Mouse (Mus musculus): ENCODE results near the gene Ramp3.

Gene Ramp3

DNA sequence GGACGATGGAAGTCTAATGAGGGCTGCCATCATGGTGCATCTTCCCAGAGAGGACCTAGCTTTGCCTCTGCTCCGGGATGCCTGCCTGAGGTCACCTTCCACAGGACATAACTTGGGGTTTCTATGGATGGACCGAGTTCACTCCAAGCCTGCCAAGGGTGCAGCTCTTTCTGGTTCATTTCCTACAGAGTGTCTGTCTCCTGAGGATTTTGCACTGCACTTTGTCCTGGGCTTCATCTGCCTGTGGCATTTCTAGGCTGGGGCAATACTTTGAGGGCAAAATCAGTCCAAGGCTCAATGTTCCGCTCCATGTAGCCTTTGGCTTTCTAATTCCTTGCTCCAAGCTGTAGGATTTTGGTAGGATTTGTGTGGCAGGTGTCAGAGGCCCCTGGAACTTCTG lies 12.5 kb downstream of the Ramp3 start:
- no peak for DNase-seq (ENCODE audit: low spot score)

DNA sequence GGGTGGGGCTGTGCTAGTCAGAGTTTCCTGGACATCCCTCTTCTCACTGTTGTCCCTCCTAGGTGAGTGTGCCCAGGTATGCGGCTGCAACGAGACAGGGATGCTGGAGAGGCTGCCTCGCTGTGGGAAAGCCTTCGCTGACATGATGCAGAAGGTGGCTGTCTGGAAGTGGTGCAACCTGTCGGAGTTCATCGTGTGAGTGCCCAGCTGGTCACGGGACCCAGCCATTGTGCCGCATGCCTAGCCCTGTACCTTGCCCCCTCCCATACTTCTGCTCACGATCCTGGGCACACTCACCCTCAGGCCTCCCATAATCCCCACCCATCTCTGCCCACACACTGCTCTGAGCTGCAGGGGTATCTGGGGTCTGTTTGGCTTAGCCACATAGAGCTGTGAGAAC lies 16.4 kb downstream of the Ramp3 start:
- DNase-seq (ENCODE audit: low spot score) = no peak

DNA sequence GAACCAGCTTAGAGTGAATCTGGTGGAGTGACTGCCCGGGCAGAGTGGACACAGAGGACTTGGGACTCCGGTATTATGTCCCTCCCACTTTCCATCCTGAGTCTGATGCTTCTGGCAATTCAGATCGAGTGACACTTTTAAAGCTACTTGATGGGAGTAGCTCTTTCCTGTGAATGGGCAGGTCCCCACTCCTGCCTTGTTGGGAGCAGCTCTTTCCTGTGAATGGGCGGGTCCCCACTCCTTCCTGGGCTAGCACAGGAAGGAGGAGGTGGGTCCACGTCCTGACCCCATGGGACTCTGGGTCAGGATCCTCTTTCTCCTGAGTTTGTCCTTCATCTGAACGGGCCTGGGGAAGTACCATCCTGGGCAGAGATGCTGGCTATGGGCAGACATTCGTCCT lies 17.1 kb downstream of the Ramp3 start:
- no peak for DNase-seq (ENCODE audit: low spot score)

DNA sequence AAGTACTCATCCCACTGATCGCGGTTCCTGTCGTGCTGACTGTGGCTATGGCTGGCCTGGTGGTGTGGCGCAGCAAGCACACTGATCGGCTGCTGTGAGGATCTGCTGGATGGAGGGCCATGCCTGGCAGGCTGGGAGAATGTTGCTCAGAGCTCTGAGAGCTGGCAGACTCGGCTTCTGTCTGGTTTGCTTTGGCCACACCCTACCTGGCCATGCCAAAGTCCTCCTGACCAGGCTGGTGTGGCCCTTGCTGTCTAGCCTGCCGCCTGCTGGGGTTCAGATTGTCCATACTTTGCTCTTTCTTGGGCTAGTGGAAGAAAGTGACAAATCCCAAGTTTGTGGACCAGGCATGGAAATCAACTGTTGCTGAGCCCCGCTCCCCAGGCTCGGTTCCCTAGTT lies 18.3 kb downstream of the Ramp3 start:
- no peak for DNase-seq (ENCODE audit: low spot score)

DNA sequence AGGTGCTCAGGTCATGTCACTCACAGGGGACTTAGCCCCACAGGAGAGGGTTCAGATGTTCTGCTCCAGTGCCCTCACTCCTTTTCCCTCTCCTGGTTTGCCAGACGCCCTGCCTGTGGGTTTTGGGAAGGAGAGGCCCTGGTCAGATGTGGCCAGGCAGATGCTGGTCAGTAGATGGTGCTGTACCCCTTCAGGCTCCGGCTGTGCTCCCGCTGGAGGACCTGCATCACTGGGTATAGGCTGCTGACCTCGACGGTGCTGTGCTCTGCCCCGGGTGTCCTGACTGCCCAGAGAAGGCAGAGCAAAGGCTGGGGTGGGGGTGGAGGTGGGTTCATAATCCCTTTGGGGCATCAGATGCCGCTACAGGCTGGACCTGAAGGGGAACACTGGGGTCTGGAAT lies 19.2 kb downstream of the Ramp3 start:
- no peak for DNase-seq (ENCODE audit: low spot score)

DNA sequence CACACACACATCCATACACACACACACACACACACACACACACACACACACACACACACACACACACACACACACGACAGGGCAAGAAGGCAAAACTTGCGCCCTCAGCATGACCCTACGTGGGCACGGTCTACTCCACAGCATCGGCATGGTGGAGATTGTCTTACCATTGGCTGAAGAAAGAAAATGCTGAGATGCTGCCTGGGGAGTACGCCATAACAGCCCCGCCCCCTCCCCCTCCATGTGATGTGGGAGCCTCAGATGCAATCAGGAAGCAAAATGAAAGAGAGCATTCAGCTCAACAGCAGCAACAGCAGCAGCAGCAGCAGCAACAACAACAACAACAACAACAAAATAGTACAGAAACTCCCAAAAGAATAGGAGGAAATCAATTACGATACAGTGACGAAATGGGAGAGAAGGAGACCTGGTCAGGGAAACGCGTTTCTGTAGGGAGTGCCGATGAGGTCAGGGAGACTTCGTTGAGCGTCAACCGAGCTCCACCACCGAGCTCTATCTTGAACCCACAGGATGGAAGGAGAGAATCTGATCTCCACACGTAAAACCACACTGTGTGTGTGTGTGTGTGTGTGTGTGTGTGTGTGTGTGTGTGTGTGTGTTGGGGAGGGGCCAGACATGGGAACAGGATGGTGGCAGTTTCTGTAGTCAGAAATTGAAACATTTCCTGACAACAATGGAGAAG lies 21.5 kb downstream of the Ramp3 start:
- DNase-seq (ENCODE audit: low spot score) = peak; percentile 88

DNA sequence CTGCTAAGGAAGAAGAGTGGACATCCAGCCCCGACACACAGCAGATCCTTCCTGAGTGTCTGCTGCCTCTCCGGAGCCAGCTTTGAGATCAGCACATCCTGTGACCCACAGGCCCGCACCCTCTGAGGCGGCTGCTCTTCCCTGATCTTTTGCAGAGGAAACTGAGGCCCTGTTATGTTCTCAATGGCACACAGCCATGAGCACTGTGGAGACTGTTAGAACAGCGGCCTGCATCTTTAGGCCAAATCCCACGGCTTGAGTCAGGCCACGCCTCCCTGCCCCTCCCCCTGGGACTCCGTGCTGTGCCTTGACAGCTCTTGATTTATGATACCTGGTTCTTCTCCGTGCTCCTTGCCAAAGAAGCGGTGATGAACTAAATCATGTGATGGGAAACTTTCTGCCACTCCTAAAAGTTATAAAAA lies 22.1 kb downstream of the Ramp3 start:
- DNase-seq (ENCODE audit: low spot score) = peak; percentile 70

DNA sequence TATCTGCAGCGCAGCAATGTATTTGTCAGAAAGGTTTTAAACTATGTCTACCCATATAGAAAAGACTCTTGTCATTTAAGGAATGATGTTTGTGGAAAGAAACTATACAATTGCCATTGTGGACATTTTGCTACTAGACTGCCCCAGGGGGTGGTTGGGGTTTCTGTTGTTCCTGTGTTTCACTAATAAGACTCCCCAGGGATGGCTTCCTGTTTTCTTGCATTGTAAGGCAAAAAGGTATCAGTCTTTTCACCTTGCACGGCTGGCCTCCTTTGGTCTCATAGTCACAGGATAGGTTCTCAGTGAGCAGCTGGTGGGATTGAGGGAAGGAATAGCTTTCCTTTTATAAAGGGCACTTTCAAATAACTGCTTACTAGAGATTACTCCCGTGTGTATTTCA lies 26.4 kb downstream of the Ramp3 start:
- no peak for DNase-seq (ENCODE audit: low spot score)

DNA sequence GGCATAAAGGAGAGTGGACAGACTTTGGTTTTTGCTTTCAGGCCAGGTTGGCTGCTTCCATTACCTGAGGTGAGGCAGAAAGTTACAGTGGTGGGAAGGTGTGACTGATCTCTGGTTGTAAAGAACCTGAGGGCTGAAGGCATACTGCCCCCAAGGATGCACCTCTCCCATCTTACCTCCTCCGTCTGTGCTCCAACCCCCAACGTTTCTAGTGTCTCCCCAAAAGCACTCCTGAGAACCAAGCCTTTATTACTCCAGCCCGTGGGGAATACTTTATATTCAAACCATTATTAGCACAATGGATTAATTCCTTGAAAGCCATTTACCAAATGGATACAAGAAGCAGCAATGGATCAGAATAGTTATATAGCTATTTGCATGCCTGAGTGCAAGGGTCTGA lies 30.6 kb downstream of the Ramp3 start:
- no peak for DNase-seq (ENCODE audit: low spot score)

DNA sequence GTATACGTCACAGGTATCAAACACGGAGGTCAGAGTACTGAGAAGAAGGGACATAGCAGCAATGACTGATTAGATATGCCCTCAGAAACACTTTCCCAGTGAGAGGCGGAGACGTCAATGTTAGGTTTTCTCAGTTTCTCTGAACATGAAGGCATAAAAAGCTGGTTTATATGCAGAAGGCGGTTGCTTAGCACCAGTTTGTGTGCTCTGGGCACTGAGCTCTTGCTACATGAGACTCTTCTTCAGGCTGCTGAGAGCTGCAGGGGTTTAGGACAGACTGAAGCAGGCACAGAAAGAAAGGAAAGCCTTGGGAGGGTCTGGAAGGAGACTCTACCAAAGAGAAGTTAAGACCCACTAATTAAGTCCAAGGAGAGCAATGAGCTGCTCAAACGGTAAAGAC lies 34.0 kb downstream of the Ramp3 start:
- no peak for DNase-seq (ENCODE audit: low spot score)

DNA sequence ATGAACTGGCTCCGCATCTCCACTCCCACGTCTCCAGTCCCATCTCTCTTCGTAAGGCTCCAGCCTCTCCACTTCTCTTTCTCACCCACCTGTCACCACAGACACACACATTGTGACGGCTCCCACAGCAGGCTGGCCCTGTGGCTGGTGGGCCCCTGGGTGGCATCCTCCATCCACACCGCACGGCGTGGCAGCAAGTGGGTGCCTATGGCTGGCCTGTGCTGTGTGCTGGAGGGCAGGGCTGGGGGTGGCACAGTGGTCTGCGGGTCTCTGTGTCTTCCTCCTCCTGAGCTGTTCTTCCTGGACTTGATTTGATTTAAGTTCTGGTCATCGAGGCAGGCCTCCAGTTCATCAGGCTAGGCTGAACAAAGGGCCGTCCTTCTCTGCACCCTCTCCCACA lies 35.8 kb downstream of the Ramp3 start:
- no peak for DNase-seq (ENCODE audit: low spot score)

DNA sequence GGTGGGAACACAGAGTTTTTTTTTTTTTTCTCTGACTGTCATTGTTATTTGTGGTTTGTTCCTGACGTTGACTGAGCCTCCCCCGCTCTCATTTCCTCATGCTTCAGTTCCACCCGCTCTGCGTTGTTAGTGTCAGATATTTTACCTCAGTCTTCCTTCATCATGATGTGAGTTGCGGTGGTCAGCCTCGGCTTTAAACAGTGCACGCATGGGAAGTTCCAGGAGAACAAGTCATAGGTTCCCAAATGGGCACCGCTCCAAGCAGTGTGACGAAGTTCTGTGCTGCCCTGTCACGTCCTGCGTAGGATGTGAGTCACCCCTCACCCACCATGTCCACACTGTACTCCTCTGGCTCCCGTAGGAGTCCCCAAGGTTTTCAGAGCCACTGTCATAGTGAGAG lies 36.9 kb downstream of the Ramp3 start:
- peak; percentile 97 for DNase-seq (ENCODE audit: low spot score)

DNA sequence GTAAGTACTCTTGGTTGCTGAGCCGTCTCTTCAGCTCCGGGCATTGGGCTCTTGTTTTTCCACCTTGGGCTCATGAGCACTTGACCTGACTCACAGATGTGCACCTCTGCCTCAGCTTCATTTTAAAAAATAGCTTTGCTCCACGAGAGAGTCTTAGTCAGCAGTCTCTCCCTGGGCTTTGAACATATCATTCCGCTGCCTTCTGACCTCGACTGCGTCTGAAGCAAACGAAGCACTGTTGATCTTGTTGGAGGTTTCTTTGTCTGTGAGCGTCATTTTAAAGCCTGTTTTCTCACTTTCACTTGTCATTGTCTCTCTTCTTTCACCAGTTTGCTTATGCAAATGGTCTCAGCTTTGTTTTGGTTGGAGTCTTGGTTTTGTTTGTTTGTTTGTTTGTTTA lies 38.2 kb downstream of the Ramp3 start:
- DNase-seq (ENCODE audit: low spot score) = peak; percentile 42

DNA sequence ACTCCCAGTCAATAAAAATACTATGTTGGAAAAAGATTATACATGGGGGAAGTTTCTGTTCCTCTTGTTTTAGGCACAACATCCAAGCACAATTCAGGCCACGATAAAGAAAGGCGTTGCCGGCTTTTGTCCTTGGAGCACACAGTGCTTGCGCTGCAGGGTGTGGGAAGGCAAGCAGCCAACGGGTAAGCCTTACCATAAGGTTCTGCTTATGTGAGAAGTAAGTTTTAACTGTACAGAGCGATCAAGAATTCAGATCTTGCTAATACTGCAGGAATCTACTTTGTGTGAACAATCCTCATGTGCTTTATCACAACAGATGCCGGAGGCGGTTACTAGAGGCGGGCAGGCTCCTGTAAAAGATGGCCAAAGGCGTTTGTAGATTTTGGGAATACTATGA lies 39.4 kb downstream of the Ramp3 start:
- no peak for DNase-seq (ENCODE audit: low spot score)

DNA sequence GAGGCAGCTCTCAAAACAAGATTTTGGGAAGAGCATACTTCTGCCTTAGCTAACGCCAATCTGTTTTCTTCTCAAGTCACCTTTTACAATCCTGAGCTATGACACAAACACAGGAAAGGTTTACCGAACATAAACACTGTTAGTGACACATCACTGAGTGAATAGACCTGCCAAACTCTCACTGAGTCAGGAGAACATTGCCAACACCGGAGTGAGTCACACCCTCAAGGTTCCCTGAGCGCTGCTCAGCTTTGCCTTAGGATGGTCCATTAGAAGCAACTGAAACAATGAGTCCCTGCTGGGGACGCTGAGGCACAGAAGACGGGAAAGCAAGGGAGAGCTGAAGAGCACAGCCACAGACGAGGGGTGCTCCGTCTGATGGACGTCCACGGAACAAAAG lies 40.0 kb downstream of the Ramp3 start:
- DNase-seq (ENCODE audit: low spot score) = no peak

DNA sequence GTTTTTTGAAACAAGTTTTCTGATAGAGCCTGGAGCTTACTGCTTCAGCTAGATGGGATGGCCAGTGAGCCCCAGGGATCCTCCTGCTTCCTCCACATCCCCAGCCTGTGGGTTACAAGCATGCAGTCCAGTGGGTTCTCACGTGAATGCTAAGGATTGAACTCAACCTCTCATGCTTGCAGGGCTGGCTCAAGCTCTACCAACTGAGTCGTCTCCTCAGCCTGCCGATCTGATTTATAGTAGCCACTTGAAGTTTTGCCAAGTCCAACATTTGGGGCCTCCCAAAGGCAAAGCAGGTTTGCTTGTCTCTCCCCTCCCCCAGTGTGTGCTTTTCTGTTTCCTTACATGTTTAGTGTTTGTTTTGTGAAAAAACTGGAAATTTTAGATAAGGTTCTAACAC lies 43.9 kb downstream of the Ramp3 start:
- no peak for DNase-seq (ENCODE audit: low spot score)

DNA sequence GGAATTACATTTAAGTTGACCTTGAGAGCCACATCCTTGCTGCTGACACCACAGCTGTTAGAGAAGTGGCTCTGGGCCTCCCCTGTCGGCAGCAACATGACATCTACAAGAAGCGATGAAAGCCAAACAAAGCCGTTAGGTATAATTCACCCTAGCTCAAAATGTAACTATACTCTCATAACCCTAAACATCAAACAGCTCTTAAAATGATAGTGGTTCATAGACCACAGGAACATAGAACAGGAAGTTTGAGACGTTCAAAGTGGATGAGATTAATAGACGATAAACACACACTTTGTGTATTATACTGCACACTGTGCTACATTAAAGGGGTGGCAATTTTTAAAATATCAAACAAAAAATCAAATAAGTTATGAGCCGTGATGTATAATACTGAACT lies 46.5 kb downstream of the Ramp3 start:
- DNase-seq (ENCODE audit: low spot score) = peak; percentile 74

DNA sequence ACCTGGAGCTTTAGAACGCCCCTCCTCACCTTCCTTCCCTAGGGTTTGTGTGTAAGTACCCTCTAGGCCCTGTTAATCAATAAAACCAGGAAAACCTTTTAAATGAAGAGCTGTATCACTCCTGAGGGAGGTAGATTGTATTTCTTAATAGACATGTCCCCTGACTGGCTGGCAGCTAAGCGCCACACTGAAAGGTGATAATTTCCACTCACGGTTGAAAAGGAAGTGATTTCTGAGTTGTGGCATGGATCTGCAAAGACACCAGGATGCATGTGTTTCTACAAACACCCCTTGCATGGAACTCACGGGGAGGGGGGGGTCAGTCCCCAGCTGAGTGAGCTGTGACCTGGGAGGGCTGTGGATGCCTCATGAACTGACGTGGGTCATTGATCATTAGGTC lies 47.2 kb downstream of the Ramp3 start:
- peak; percentile 52 for DNase-seq (ENCODE audit: low spot score)

DNA sequence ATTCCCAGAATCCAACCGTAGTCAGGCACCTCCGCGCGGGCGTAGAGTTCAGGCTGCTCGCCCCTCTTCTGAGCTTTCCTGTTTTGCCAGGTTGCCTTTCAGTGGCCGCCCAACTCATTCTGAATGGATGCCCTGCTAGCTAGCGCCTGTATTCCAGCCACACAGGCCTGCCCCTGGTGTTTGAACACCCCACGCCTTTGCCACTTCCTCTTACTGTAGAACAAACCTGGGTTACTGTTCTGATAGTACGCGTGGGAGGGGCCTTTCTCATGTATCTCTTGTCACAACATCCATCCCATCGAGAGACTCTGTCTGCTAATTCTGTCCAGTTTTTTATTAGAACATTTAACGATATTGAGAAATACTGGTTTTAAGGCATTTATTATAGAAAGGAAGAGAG lies 48.5 kb downstream of the Ramp3 start:
- DNase-seq (ENCODE audit: low spot score) = peak; percentile 74

DNA sequence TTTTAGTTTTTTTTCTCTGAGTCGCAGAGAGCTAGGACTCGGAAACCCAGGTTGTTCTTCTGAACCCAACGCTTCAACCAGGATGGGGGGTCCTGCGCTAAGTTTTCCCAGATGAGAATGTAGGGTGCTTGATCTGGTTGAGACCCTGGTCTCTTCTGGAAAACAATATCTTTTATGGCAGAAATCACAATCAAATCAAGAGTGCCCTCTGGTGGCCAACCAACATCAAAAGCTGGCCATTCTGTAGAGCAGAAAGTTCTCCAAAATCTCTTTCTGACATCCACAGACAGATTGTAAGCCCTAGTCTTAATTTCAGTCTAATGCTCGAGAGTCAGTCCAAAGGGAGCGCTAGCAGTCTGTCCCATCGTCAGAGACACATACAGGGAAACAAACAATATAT lies 50.1 kb downstream of the Ramp3 start:
- no peak for DNase-seq (ENCODE audit: low spot score)

DNA sequence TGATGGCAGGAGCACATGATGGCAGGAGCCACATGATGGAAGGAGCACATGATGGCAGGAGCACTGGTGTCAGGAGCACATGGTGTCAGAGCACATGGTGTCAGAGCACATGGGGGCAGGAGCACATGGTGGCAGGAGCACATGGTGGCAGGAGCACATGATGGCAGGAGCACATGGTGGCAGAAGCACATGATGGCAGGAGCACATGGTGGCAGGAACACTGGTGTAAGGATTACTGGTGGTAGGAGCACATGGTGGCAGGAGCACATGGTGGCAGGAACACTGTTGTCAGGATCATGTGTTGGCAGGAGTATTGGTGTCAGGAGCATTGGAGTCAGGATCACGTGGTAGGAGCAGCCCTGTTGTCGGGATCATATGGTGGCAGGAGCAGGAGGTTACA lies 52.1 kb downstream of the Ramp3 start:
- no peak for DNase-seq (ENCODE audit: low spot score)

DNA sequence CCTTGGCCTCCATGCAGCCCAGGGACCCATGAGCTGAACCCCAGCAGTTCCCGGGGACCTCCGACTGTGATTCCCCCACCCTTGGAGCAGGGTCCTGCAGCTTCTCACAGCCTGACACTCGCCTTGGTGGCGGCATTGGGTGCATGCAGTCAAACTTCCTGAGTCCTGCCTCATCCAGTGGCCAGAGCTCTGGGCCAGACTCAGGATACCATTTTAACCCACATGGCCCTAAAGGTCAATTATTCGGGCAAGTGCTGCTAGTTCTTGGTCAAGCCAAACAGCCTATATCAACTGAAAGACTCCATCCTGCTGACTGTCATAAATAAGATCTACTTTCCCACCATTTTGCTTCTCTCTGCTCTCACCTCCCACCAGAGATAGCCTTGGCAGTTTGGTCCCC lies 62.4 kb downstream of the Ramp3 start:
- no peak for DNase-seq (ENCODE audit: low spot score)

DNA sequence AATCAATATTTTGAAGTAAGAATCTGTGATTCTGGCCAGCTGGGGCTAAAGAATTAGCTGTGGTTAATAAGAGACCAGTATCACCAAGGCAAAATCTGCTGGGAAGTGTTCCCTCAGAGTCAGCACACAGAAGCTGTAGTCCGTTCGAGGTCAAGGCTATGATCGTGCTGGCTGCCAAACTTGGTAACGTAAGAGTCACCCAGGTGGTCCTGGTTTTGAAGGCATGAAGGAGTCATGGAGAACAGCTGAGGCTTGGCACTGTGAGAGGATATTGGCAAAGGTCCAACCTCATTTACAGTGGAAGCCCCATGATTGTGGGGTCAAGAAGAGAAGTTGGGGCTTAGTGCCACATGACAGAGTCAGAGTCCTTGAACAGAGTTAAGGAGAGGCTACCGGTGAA lies 68.6 kb downstream of the Ramp3 start:
- DNase-seq (ENCODE audit: low spot score) = no peak

Measured in T-cell, adult 2 months (primary cell).